Mouse (Mus musculus) hindbrain, postnatal 0 days (tissue): ENCODE data around the gene Mrgpra2b. TPM values are rescaled to one million over a fixed set of nuclear protein-coding genes. Genes with fewer than 3 reads are reported as not detected.
"Not testable (repeated sequence)": the region's sequence is repeated elsewhere in the genome, so short reads cannot be mapped to it uniquely, and the experiment has no call there.

Experiments used
- ATAC-seq: fragments of 200-750 bp; cut with Nextera tagmentation; 2 replicates; pipeline ENCODE4 v1.8.0; 2017; ENCODE audit warnings: mild to moderate bottlenecking, moderate TSS enrichment, moderate library complexity
- DNase-seq: peaks from one replicate; pipeline ENCODE4 v3.0.0-alpha.2; 2015; ENCODE audit warnings: low spot score
- H3K27ac ChIP-seq: fragments of 300-500 bp; sonication (generic); 2 replicates; pipeline ENCODE4 v1.5.1; 2014; ENCODE audit warnings: mild to moderate bottlenecking
- H3K27me3 ChIP-seq: fragments of 300-500 bp; sonication (generic); 2 replicates; pipeline ENCODE4 v1.6.1; 2014; ENCODE audit warnings: low read length, mixed read lengths; ENCODE audit not compliant: insufficient read depth
- H3K36me3 ChIP-seq: fragments of 300-500 bp; sonication (generic); 2 replicates; pipeline ENCODE4 v1.6.1; 2014; ENCODE audit warnings: low read length, mixed read lengths; ENCODE audit not compliant: insufficient read depth
- H3K4me1 ChIP-seq: fragments of 300-500 bp; sonication (generic); 2 replicates; pipeline ENCODE4 v1.6.1; 2014; ENCODE audit warnings: antibody characterized with exemption, low read length, mixed read lengths; ENCODE audit not compliant: insufficient read depth
- H3K4me2 ChIP-seq: fragments of 300-500 bp; sonication (generic); 2 replicates; pipeline ENCODE4 v1.6.1; 2014; ENCODE audit warnings: low read depth, mild to moderate bottlenecking, low read length, moderate library complexity, mixed read lengths
- H3K4me3 ChIP-seq: fragments of 300-500 bp; sonication (generic); 2 replicates; pipeline ENCODE4 v1.5.1; 2014; ENCODE audit warnings: low read length
- H3K9ac ChIP-seq: fragments of 300-500 bp; sonication (generic); replicated peaks from 2 replicates; pipeline ENCODE4 v1.6.1; 2014; ENCODE audit warnings: mild to moderate bottlenecking, low read length, moderate library complexity, mixed read lengths
- H3K9me3 ChIP-seq: fragments of 300-500 bp; sonication (generic); 2 replicates; pipeline ENCODE4 v1.6.1; 2016; ENCODE audit warnings: low read length, mixed read lengths
- WGBS: fragments of 180-500 bp; shearing (Covaris S2); extraction: QIAGEN DNeasy Blood & Tissue Kit; methylation state at CpG from one replicate; pipeline ENCODE4 v1.1.7; 2014; 5-methylcytosine and 5-hydroxymethylcytosine counted together
- polyA plus RNA-seq: library from polyadenylated mRNA; unstranded; fragments of >200 nt; fragmentation: Nextera tagmentation; extraction: Ambion mirVana; gene quantifications from 2 replicates; pipeline ENCODE4 v1.2.1, GENCODE M21; 2015
- total RNA-seq: library from RNA; depleted of rRNA; stranded (reverse); fragments of >200 nt; gene quantifications from 2 replicates; pipeline ENCODE4 v1.2.3, GENCODE M21; 2014; rRNA removed

The Mrgpra2b gene
- total and polyA plus RNA-seq, 2 experiments from 2014 or later, result not detected

GRCm38 (mm10) chr7:47445729-47446128 lies 82.9 kb downstream of the Mrgpra2b start:
- not testable (repeated sequence) for H3K9me3 ChIP-seq, ATAC-seq, DNase-seq, H3K4me1 ChIP-seq, H3K4me2 ChIP-seq, H3K9ac ChIP-seq, H3K36me3 ChIP-seq, H3K27me3 ChIP-seq, H3K4me3 ChIP-seq, H3K27ac ChIP-seq

DNA sequence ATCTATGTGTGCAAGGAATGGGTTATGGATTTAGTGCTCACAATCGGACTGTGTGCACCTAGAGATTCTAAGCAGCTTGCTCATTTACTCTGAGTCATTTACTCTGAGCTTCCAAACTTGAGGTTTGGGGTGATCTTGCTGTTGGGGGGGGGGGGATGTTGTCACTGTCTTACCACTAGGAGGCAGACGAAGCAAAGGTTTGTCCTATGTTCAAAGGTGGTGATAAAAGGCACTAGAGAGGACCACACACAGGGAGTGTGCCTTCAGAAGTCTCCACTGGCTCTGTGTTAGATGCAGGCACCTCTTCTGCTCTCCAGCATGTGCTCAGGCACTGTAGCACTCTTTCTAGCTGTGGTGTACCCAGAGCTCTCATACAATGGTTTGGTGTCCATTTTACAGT lies 92.2 kb downstream of the Mrgpra2b start:
- H3K4me1 ChIP-seq, H3K4me3 ChIP-seq, DNase-seq, H3K27me3 ChIP-seq, H3K9ac ChIP-seq, ATAC-seq, H3K36me3 ChIP-seq, H3K9me3 ChIP-seq, H3K4me2 ChIP-seq, H3K27ac ChIP-seq: not testable (repeated sequence)
- 38% methylated on average over 1 of the region's 2 CpGs for WGBS

DNA sequence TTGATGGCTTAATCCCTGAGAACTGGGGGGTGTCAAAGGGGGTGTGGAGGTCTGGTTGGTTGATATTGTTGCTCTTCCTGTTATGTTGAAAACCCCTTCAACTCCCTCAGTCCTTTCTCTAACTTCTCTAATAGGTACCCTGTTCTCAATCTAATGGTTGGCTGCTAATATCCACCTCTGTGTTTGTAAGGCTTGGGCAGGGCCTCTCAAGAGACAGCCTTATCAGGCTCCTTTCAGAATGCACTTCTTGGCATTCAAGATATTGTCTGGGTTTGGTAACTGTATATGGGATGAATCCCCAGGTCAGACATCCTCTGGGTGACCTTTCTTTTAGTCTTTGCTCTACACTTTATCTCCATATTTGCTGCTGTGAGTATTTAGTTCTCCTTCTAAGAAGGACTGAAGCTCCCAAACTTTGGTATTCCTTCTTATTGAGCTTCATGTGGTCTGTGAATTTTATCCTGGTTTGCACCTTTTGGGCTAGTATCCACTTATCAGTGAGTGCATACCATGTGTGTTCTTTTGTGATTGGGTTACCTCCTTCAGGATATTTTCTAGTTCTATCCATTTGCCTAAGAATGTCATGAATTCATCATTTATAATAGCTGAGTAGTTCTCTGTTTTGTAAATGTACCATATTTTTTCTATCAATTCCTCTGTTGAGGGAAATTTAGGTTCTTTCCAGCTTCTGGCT lies 100.7 kb downstream of the Mrgpra2b start:
- H3K36me3 ChIP-seq, DNase-seq, ATAC-seq, H3K27ac ChIP-seq, H3K9ac ChIP-seq, H3K4me1 ChIP-seq, H3K4me2 ChIP-seq, H3K4me3 ChIP-seq, H3K27me3 ChIP-seq, H3K9me3 ChIP-seq: not testable (repeated sequence)

Other genes starting within 250 kb of the Mrgpra2b start
- gene Mrgpra1, start 174.6 kb downstream of the Mrgpra2b start, total RNA-seq, result not detected in 2 replicates
- not detected in 2 replicates for gene Mrgpra1, start 174.6 kb downstream of the Mrgpra2b start, polyA plus RNA-seq
- gene Mrgpra2a, start 76.7 kb downstream of the Mrgpra2b start, total RNA-seq, result not detected in 2 replicates
- not detected in 2 replicates for gene Mrgpra2a, start 76.7 kb downstream of the Mrgpra2b start, polyA plus RNA-seq
- not detected in 2 replicates for gene Mrgpra3, start 72.5 kb upstream of the Mrgpra2b start, total RNA-seq
- gene Mrgpra3, start 72.5 kb upstream of the Mrgpra2b start, polyA plus RNA-seq, result not detected in 2 replicates